Mouse (Mus musculus): Measurements from ENCODE around the gene Rnf114.

The Rnf114 gene

DNA sequence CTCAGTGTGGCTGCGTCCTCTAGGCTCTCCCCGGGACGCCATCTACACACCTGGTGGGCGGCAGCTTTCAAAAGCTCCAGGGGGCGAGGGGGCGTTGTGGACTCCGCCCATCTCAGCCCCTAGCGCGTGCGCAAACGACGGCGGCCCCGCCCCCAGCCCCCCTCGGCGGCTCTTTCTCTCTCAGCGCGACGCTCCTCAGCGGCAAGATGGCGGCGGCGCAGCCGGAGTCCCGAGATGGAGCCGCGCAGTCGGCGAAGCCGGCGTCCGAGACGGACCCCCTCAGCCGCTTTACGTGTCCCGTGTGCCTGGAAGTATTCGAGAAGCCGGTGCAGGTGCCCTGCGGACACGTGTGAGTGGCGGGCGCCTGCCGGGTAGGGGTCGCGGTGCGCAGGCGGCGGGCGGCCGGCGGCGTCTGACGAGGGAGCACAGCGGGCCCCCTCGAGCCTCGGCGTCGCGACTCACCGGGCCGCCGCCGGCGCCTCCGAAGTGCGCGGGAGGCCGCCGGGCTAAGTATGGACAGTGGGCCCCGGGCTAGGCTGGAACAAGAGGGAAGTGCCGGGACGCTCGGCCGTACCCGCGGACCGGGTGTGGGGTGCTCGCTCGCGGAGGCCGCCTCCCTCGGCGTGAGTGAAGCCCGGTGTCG, 10.9 kb downstream of the Rnf114 start:
- DNase-seq (ENCODE audit: low read depth, low spot score): peak; percentile 61

DNA sequence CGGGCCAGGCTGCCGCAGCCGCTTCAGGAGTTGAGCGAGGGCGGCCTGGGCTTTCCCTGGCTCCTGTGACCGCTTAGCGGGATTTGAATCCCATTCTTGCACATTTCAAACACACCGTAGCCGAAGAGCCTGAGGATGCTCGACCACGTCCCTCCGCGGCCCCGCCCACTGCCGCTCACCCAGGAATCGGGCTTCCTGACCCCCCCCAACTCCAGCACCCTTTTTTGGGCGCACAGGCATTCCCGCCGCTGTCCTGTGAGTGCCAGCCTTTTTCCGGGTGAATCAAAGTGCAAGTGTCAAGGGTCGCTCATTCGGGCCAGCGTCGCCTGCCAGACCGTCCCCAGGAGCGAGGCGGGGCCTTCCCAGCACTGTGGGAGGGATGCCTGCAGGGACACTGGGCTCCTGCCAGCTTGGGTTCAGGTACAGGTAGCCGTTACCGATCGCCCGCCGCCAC, 11.5 kb downstream of the Rnf114 start:
- DNase-seq (ENCODE audit: low read depth, low spot score): no peak

DNA sequence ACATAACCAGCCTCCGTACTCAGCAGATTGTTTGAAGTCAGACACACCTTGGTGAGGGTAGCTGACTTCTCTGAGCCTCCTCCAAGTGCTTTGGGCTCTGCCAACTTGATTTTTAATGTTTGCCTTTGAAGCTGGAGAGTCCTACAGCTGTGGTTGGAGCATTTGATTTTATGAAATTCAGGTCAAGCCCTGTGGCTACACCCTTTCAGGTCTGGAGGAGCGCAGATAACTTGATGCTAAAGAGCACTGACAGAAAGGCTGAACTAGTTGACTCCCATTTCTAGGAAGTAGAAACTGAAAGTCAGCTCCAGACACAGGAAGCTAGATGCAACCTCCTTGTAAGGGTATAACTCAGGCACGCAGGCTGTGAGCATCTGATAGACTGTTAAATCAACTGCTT, 12.7 kb downstream of the Rnf114 start:
- DNase-seq (ENCODE audit: low read depth, low spot score): no peak

DNA sequence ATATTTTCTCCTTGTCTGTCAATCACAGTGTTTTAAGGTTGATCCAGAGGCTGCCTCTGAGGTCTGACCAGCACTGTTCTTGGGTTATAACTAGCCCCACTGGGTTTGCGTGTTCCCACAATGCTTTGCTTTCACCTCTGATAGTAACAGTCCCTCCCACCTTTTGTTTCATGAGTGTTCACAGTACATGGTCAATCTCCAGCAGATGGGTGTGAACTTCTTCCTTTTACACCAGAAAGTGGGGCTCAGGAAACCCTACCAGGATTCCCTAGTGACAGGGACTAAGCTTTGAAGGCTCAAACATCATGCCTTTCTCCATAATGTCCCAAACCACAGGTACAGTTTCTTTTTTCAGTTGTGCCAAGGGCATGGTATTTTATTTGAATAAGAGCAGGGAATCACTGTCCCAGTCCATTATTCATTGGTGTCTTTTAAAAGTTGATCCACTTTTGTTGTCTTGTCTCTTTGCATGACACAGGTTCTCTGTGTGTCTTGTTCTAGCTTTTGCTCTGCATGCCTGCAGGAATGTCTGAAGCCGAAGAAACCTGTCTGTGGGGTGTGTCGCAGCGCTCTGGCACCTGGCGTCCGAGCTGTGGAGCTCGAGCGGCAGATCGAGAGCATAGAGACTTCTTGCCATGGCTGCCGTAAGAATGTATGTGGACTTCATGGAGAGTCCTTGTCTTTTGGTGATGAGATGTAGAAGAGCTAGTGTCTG, 14.3 kb downstream of the Rnf114 start:
- DNase-seq (ENCODE audit: low read depth, low spot score): no peak

GRCm38 (mm10) chr2:167507719-167508385, 15.4 kb downstream of the Rnf114 start:
- no peak for DNase-seq (ENCODE audit: low read depth, low spot score)

- DNase-seq (ENCODE audit: low read depth, low spot score): no peak
Measured at GRCm38 (mm10) chr2:167508569-167508968, 16.1 kb downstream of the Rnf114 start.

- no peak for DNase-seq (ENCODE audit: low read depth, low spot score)
Measured at GRCm38 (mm10) chr2:167510485-167510884, 18.0 kb downstream of the Rnf114 start.

GRCm38 (mm10) chr2:167512365-167512764, 19.9 kb downstream of the Rnf114 start:
- no peak for DNase-seq (ENCODE audit: low read depth, low spot score)

GRCm38 (mm10) chr2:167512970-167513369, 20.5 kb downstream of the Rnf114 start:
- no peak for DNase-seq (ENCODE audit: low read depth, low spot score)

DNA sequence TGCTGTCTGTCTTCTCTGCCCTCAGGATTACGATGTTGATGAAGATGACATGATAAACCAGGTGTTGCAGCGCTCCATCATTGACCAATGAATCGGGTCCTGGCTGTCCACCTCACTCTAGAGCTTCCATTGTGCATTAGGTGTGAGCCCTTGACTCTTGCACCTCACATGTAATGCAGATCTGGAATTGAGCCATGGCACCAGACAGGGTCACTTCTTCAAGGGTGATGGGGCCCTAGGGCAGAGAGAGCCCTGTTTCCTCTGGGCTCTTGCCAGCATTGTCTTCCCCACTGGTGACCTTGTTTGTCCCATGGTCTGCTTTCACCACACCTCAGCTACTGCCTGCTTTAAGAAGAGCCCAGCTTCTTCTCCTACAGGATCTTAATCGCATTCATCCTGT, 22.2 kb downstream of the Rnf114 start:
- no peak for DNase-seq (ENCODE audit: low read depth, low spot score)

- DNase-seq (ENCODE audit: low read depth, low spot score): no peak
Measured at GRCm38 (mm10) chr2:167515688-167516087, 23.2 kb downstream of the Rnf114 start.

DNA sequence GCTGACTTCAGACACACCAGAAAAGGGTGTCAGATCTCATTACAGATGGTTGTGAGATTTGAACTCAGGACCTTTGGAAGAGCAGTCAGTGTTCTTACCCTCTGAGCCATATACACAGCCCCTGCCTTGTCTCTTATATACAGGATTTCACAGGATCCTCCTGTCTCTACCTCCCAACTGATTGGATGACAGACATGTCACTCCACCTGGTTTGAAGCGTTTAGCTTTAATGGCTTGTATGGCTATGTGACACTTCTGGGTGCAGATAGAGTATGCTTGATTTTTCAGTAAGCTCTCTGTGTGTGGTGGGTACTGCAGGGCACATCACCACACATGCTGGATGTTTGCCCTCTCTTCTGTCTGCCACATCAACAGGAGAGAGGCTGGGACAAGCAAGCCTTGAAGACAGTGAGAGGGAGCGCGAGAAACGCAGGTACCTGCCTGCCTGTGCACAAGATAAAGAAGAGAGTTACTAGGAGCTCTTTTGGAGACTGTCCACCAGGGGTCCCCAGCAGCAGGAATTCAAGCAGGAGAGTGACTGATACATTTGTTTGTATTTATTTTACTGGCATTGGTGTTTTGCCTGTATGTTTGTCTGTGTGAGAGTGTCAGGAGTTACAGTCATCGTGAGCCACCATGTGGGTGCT, 27.3 kb downstream of the Rnf114 start:
- DNase-seq (ENCODE audit: low read depth, low spot score): no peak

- DNase-seq (ENCODE audit: low read depth, low spot score): no peak
Measured at GRCm38 (mm10) chr2:167528278-167528677, 35.8 kb downstream of the Rnf114 start.

GRCm38 (mm10) chr2:167529935-167530513, 37.6 kb downstream of the Rnf114 start:
- DNase-seq (ENCODE audit: low read depth, low spot score): no peak

- DNase-seq (ENCODE audit: low read depth, low spot score): no peak
Measured at GRCm38 (mm10) chr2:167530536-167530935, 38.1 kb downstream of the Rnf114 start.

DNA sequence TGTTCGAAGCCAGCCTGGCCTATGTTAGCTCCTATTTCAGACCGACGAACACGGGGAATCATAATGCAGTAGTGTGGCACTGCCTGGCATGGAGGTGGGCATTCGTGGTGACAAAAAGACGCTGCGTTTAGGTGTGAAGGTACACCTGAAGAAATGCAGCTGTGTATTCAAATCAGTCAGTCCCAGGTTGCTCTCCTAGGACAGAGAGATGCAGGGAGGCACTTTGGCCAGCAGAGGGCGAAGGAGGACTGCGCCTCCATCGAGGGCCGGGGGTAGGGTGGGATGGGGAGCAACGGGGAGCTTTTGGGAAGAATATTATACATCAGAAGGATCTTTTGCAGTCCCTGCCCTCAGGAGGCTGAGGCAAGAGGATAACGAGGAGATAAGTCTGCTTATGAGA, 39.7 kb downstream of the Rnf114 start:
- DNase-seq (ENCODE audit: low read depth, low spot score): no peak

- no peak for DNase-seq (ENCODE audit: low read depth, low spot score)
Measured at GRCm38 (mm10) chr2:167533880-167534279, 41.4 kb downstream of the Rnf114 start.

DNA sequence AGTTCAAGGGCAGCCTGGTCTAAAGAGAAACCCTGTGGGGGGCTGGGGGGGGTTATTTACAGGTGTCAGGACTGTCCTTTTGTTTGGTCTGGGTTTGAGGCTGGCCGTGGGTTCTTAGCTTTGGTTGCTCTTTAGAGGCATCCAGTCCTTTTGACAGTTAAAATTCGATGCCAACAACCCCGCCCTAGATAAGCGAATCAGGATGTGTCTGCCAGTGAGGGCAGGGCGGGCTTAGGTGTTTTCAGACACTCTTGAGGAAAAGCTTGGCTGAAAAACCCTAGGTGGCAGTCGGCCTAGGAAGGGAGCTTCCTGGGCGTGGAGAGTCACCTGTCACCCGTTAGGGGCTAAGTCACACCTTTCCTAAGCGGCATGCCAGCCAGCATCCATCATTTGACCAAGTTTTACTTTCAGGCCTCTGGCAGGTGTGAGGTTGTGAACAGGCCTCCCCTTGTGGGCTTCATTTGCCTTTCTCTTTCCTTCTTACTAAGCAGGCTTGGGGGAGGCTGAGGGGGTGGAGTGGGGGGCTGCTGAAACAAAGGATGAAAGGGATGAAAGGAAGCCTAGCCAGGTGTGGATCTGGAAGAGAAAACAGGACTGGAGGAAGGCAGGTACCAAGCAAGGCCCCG, 44.0 kb downstream of the Rnf114 start:
- DNase-seq (ENCODE audit: low read depth, low spot score): no peak

DNA sequence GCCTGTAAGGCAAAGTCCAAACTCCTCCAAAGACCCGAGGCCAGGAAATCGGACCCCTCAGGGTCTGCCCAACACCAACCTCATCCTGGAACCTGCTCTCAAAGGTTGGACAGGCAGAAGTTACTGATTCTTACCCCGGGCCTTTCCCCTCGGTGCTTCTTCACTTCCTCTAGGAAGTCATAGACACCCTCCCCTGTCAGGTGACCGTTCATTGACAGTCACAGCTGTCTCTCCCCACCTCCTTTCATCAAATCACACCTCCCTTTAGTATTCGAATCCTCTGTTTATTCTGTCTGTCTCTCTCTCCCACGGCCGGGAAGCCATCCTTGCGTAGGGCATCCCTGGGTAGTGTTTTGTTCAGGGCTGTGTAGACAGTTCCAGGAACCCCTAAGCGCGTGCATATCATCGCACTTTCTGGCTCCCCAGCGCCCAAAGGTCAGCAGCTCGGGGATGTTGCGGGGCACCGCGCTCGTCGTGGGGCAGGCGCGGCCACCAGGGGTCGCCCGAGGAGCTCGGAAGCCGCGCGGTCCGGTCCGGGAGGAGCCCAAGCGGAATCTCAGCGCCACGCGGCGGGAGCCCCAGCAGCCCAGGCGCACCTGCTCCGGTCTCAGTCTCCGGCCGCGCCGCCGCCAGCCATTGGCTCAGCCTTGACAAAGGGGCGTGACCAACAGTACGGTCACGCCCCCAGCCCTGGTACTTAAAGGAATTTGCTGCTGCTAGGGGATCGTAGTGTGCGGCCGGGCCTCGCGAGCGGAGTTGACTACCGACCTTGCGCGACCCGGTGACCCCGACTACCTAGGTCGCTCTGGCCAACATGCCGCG, 45.2 kb downstream of the Rnf114 start, which contains the start of gene Snai1:
Gene Snai1, plus strand, starts transcription at position 720 of the 822 bp plus-strand sequence.
- DNase-seq (ENCODE audit: low read depth, low spot score): peak; percentile 63

GRCm38 (mm10) chr2:167538671-167539306, 46.3 kb downstream of the Rnf114 start:
- no peak for DNase-seq (ENCODE audit: low read depth, low spot score)
